Mouse (Mus musculus): Measurements from ENCODE around the gene C5ar2. TPM values are rescaled to one million over a fixed set of nuclear protein-coding genes. Genes with fewer than 3 reads are reported as not detected.
"Not testable (repeated sequence)": the region's sequence is repeated elsewhere in the genome, so short reads cannot be mapped to it uniquely, and the experiment has no call there.

Gene C5ar2
- polyA plus RNA-seq, 1 experiment from 2014 or later, result 0.15 TPM

DNA sequence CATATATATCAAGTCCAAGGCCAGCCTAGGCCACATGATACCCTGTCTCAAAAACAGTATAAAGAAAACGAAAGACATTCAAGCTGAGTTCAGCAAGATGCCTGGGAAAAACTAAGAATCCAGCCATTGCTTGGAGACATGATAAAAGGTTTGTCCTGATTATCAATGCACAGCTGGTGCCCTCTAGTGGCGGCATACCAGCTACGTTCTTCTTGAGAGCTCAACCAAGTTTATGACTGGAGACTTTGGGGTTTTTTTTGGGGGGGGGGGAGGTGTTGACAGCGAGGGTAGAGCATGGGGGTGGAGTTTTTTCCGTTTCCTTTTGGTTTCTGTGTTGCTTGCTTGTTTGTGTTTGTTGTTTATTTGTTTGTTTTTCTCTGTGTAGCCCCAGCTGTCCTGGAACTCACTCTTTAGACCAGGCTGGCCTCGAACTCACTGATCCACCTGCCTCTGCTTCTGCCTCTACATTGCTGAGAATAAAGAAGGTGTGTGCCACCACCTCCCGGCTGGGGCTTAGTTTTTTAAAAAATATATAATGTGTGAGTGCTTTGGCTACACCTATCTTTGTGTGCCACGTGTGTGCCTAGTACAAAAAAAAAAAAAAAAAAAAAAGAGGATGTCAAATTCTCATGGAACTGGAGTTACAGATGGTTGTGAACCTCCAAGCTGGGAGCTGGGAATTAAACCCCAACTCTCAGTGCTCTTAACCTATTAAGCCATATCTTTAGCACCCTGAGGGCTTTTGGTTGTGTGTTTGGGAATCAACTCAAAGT, 19.2 kb upstream of the C5ar2 start:
- no peak overlapping the region for H3K4me3 ChIP-seq (ENCODE audit: low read length)
- H3K9ac ChIP-seq (ENCODE audit: low read depth, low read length), result no peak overlapping the region
- H3K27me3 ChIP-seq (replicated peaks; ENCODE audit: control insufficient read depth, insufficient read depth, low read length), result no peaks in the 10 kb centered on the region
- no peak for ATAC-seq
- 0 out of 2 replicates have a peak, but pooled peaks cover 5% of the 10 kb centered on the region for H3K9me3 ChIP-seq (ENCODE audit: control insufficient read depth, low read length)
- no peak overlapping the region for H3K27ac ChIP-seq (ENCODE audit: low read length)
- no peaks in the 10 kb centered on the region for H3K4me1 ChIP-seq (ENCODE audit: control insufficient read depth, insufficient read depth, low read length)
- H3K4me2 ChIP-seq (ENCODE audit: low read depth, low read length), result no peak overlapping the region
- no peaks in the 10 kb centered on the region for H3K36me3 ChIP-seq (ENCODE audit: control insufficient read depth, insufficient read depth, low read length)
- 26% methylated on average over 8 of the region's 8 CpGs for WGBS

DNA sequence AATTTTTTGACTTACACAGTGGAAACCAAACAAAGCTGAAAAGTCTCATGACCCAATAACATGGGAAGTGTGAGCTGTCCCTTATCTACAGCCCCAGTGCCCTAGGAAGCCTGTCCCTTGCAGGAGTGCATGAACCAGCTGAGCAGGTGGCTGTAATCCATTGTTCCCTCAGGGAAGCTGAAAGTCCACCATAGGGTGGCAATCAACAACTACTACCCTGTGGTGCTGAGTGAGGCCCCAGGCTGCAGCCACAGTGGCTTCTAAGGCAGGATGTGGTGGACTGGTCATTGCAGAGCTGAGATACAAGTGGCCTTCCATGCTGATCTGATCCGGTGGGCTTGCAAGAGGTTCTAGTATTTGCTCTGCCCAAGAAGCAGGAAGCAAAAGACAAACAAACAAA, 17.1 kb upstream of the C5ar2 start:
- Histone ChIP-seq H3K9ac (ENCODE audit: low read depth, low read length) (no peak overlapping the region), H3K4me2 (ENCODE audit: low read depth, low read length) (no peak overlapping the region), H3K9me3 (ENCODE audit: control insufficient read depth, low read length) (0 out of 2 replicates have a peak, but pooled peaks cover 5% of the 10 kb centered on the region), H3K4me3 (ENCODE audit: low read length) (no peak overlapping the region), H3K4me1 (ENCODE audit: control insufficient read depth, insufficient read depth, low read length) (no peaks in the 10 kb centered on the region), H3K27me3 (replicated peaks; ENCODE audit: control insufficient read depth, insufficient read depth, low read length) (no peaks in the 10 kb centered on the region), H3K36me3 (ENCODE audit: control insufficient read depth, insufficient read depth, low read length) (no peaks in the 10 kb centered on the region), H3K27ac (ENCODE audit: low read length) (no peak overlapping the region; the same call in 1 of the 2 replicates)
- peak; percentile 90 for ATAC-seq
- 67% methylated on average over 1 of the region's 1 CpGs for WGBS

DNA sequence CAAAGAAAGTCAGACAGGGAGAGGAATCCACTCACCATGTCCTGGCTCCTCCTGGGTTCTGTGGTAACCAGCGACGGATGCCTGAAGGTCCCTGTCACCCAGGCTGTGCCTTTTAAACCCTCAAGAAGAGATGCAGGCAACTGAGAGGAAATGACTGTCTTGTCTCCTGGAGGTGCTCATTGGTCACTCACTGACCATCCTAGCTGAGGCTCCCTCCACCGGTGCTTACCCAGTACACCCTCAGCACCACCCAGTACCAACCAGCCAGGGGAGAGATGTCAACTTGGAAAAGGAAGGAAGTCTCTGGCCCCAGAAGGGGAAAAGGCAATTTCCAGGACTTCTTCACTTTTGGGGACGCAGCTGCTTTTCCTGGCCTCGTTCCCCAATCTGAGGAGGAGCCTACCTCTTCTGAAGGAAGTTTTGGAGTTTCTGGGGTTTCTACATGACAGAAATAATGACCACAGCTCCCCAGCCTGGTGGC, 15.2 kb upstream of the C5ar2 start, which contains the start of gene C5ar1:
C5ar1 (minus strand) TSS at position 431 of the 481 bp plus-strand sequence.
- Histone ChIP-seq H3K36me3 (ENCODE audit: control insufficient read depth, insufficient read depth, low read length) (no peaks in the 10 kb centered on the region), H3K9me3 (ENCODE audit: control insufficient read depth, low read length) (no peaks in the 10 kb centered on the region), H3K4me1 (ENCODE audit: control insufficient read depth, insufficient read depth, low read length) (no peaks in the 10 kb centered on the region), H3K9ac (ENCODE audit: low read depth, low read length) (no peak within 1 kb of the TSS), H3K27ac (ENCODE audit: low read length) (no peak within 1 kb of the TSS), H3K4me3 (ENCODE audit: low read length) (no peak within 1 kb of the TSS), H3K27me3 (replicated peaks; ENCODE audit: control insufficient read depth, insufficient read depth, low read length) (no peaks in the 10 kb centered on the region), H3K4me2 (ENCODE audit: low read depth, low read length) (no peak within 1 kb of the TSS)
- no peak for ATAC-seq
- 81% methylated on average over 5 of the region's 5 CpGs for WGBS

DNA sequence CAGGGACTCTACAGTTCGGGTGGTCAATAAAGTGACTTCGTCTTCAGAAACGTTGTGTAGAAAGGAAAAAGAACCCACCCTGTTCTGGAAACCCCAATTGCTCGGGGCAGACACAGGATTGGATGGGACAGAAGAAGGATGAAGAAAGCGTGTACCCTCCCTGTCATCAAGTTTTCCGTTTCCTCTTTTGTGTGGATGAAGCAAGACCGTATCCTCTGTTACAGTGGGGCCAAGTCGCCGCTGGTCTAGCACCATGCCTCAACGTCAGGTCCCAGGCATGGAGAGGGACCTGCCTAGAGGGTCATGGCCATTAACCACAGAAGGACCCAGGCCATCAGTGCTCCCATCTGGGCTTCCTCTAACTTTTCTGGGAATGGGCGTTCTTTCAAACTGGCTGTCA, 13.9 kb upstream of the C5ar2 start:
- Histone ChIP-seq H3K4me2 (ENCODE audit: low read depth, low read length) (no peak overlapping the region), H3K27ac (ENCODE audit: low read length) (no peak overlapping the region), H3K9ac (ENCODE audit: low read depth, low read length) (no peak overlapping the region), H3K9me3 (ENCODE audit: control insufficient read depth, low read length) (no peaks in the 10 kb centered on the region), H3K36me3 (ENCODE audit: control insufficient read depth, insufficient read depth, low read length) (no peaks in the 10 kb centered on the region), H3K27me3 (replicated peaks; ENCODE audit: control insufficient read depth, insufficient read depth, low read length) (no peaks in the 10 kb centered on the region), H3K4me3 (ENCODE audit: low read length) (no peak overlapping the region), H3K4me1 (ENCODE audit: control insufficient read depth, insufficient read depth, low read length) (no peaks in the 10 kb centered on the region)
- WGBS, result 87% methylated on average over 11 of the region's 11 CpGs
- ATAC-seq, result no peak

DNA sequence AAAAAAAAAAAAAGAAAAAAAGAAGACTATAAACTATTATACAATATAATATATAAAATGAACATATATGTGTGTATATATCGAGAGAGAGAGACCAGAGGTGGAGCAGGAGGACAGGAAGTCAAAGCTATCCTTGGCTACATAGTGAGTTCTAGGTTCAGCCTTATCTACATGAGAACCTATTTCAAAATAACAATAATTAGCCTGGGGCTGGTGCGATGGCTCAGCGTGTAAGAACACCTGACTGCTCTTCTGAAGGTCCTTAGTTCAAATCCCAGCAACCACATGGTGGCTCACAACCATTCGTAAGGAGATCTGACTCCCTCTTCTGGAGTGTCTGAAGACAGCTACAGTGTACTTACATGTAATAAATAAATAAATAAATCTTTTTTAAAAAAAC, 12.0 kb upstream of the C5ar2 start:
- H3K36me3 ChIP-seq (ENCODE audit: control insufficient read depth, insufficient read depth, low read length); H3K27me3 ChIP-seq (replicated peaks; ENCODE audit: control insufficient read depth, insufficient read depth, low read length): not testable (repeated sequence)
- WGBS, result 79% methylated on average over 4 of the region's 4 CpGs

DNA sequence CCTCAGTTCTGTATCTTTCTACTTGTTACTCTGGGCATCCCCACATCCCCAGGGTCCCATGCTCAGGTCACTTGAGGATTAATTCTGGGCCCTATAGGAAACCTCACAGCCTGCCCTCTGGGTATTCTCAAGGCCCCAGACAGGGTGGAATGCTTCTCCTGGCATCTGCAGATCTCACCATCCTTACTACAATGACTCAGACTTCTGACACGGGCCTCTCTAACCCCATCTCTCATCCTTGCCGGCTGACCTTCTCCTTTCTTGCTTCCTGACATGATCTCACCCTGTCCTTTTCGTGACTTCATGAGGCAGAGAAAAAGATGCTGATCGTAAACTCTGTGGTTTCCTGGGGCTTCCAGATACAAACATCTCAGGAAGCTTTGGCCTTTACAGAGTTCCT, 10.2 kb upstream of the C5ar2 start:
- H3K27me3 ChIP-seq (replicated peaks; ENCODE audit: control insufficient read depth, insufficient read depth, low read length), result no peaks in the 10 kb centered on the region
- no peaks in the 10 kb centered on the region for H3K9me3 ChIP-seq (ENCODE audit: control insufficient read depth, low read length)
- ATAC-seq, result no peak
- H3K36me3 ChIP-seq (ENCODE audit: control insufficient read depth, insufficient read depth, low read length), result no peaks in the 10 kb centered on the region
- no peak overlapping the region for H3K27ac ChIP-seq (ENCODE audit: low read length)
- H3K4me3 ChIP-seq (ENCODE audit: low read length), result no peak overlapping the region
- no peak overlapping the region for H3K9ac ChIP-seq (ENCODE audit: low read depth, low read length)
- no peaks in the 10 kb centered on the region for H3K4me1 ChIP-seq (ENCODE audit: control insufficient read depth, insufficient read depth, low read length)
- H3K4me2 ChIP-seq (ENCODE audit: low read depth, low read length), result no peak overlapping the region
- 37% methylated on average over 4 of the region's 4 CpGs for WGBS

More for the DNA sequence above, 12.0 kb upstream of the C5ar2 start:
- not testable (repeated sequence) for H3K4me2 ChIP-seq (ENCODE audit: low read depth, low read length); H3K9me3 ChIP-seq (ENCODE audit: control insufficient read depth, low read length); H3K9ac ChIP-seq (ENCODE audit: low read depth, low read length); H3K4me3 ChIP-seq (ENCODE audit: low read length); H3K27ac ChIP-seq (ENCODE audit: low read length); H3K4me1 ChIP-seq (ENCODE audit: control insufficient read depth, insufficient read depth, low read length); ATAC-seq

DNA sequence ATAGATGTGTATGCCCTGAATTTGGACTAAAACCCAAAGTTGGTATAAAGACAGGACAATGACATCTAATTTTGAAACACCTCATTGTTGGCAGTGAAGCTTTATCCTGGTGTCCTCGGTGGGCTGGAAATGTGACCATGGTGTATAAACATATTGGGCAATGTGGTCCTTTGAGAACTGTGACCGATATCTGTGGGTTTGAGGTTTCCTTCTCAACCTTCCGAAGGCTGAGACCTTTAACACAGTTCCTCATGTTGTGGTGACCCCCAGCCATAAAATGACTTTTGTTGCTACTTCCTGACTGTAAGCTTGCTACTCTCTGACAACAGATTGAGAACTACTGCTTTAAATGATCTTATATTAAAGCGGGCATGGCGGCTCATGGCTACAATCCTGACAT, 6.7 kb upstream of the C5ar2 start:
- Histone ChIP-seq H3K4me3 (ENCODE audit: low read length) (no peak overlapping the region), H3K4me2 (ENCODE audit: low read depth, low read length) (no peak overlapping the region), H3K9me3 (ENCODE audit: control insufficient read depth, low read length) (no peaks in the 10 kb centered on the region), H3K36me3 (ENCODE audit: control insufficient read depth, insufficient read depth, low read length) (no peaks in the 10 kb centered on the region), H3K27me3 (replicated peaks; ENCODE audit: control insufficient read depth, insufficient read depth, low read length) (no peaks in the 10 kb centered on the region), H3K9ac (ENCODE audit: low read depth, low read length) (no peak overlapping the region), H3K27ac (ENCODE audit: low read length) (no peak overlapping the region), H3K4me1 (ENCODE audit: control insufficient read depth, insufficient read depth, low read length) (no peaks in the 10 kb centered on the region)
- ATAC-seq, result no peak
- 78% methylated on average over 5 of the region's 5 CpGs for WGBS

DNA sequence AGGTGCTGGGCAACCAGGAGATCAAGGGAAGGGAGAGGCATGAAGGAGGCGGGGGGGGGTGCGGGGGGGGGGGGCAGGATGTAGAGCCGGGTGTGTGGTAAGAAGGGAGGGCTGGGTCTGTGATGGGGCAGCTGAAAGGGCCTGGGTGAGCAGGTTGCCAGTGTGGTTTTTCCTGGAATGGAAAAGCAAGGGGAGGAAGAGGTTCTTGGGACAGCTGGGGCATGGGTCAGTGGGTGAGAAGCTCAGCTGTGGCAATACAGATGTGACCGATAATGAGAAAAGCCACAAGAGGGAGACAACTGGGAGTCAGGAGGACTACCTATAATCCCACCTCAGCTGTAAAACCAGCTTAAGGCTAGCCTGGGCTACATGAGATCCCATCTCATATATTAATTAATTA, 2.0 kb upstream of the C5ar2 start:
- H3K4me1 ChIP-seq (ENCODE audit: control insufficient read depth, insufficient read depth, low read length), result no peaks in the 10 kb centered on the region
- H3K27ac ChIP-seq (ENCODE audit: low read length), result no peak overlapping the region
- H3K9me3 ChIP-seq (ENCODE audit: control insufficient read depth, low read length), result no peaks in the 10 kb centered on the region
- no peak overlapping the region for H3K4me2 ChIP-seq (ENCODE audit: low read depth, low read length)
- WGBS, result 33% methylated on average over 2 of the region's 4 CpGs
- H3K9ac ChIP-seq (ENCODE audit: low read depth, low read length), result no peak overlapping the region
- H3K36me3 ChIP-seq (ENCODE audit: control insufficient read depth, insufficient read depth, low read length), result no peaks in the 10 kb centered on the region
- no peaks in the 10 kb centered on the region for H3K27me3 ChIP-seq (replicated peaks; ENCODE audit: control insufficient read depth, insufficient read depth, low read length)
- no peak for ATAC-seq
- no peak overlapping the region for H3K4me3 ChIP-seq (ENCODE audit: low read length)

DNA sequence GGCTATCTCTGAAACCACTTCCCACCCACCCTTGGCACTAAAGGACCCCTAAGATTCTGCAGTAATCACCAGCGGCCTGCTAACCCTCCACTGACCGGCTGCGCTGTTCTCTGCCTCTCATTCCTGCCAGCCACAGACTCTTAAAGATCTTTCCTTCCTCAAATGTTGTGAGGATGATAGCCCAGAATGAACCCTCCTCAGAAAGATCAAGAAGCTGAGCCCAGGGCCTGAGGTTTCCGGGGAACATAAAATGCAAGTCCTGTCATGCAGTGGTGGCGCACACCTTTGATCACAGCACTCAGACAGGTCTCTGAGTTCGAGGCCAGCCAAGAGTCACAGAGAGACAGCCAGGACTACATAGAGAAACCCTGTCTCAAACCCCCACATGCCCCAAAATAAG, 1.8 kb downstream of the C5ar2 start:
- no peaks in the 10 kb centered on the region for H3K4me1 ChIP-seq (ENCODE audit: control insufficient read depth, insufficient read depth, low read length)
- no peak for ATAC-seq
- H3K36me3 ChIP-seq (ENCODE audit: control insufficient read depth, insufficient read depth, low read length), result no peaks in the 10 kb centered on the region
- no peak overlapping the region for H3K4me2 ChIP-seq (ENCODE audit: low read depth, low read length)
- H3K9ac ChIP-seq (ENCODE audit: low read depth, low read length), result no peak overlapping the region
- H3K27ac ChIP-seq (ENCODE audit: low read length), result no peak overlapping the region
- no peaks in the 10 kb centered on the region for H3K9me3 ChIP-seq (ENCODE audit: control insufficient read depth, low read length)
- 85% methylated on average over 6 of the region's 6 CpGs for WGBS
- no peak overlapping the region for H3K4me3 ChIP-seq (ENCODE audit: low read length)
- H3K27me3 ChIP-seq (replicated peaks; ENCODE audit: control insufficient read depth, insufficient read depth, low read length), result no peaks in the 10 kb centered on the region

DNA sequence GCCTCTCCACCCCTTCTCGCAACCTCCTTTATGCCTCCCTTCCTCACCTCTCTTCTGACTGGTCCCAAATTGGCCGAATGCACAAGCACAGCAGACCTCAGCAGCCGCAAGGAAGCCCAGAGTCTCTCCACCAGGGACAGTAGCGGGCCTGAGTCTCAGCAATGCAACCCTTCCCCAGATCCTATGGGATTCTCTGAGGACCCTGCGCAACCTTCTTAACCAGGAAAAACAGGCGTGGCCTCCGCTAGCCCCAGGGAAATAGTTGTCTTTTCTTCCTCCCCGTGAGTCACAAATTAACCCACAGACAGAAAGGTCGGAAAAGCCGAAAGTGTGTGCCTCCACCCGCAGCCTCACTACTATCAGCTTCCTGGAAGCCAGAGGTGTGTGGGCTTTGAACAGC, 2.2 kb downstream of the C5ar2 start:
- H3K4me1 ChIP-seq (ENCODE audit: control insufficient read depth, insufficient read depth, low read length), result no peaks in the 10 kb centered on the region
- H3K27me3 ChIP-seq (replicated peaks; ENCODE audit: control insufficient read depth, insufficient read depth, low read length), result no peaks in the 10 kb centered on the region
- no peak overlapping the region for H3K4me2 ChIP-seq (ENCODE audit: low read depth, low read length)
- no peaks in the 10 kb centered on the region for H3K36me3 ChIP-seq (ENCODE audit: control insufficient read depth, insufficient read depth, low read length)
- no peak overlapping the region for H3K27ac ChIP-seq (ENCODE audit: low read length)
- H3K9ac ChIP-seq (ENCODE audit: low read depth, low read length), result no peak overlapping the region
- H3K4me3 ChIP-seq (ENCODE audit: low read length), result no peak overlapping the region
- no peak for ATAC-seq
- H3K9me3 ChIP-seq (ENCODE audit: control insufficient read depth, low read length), result no peaks in the 10 kb centered on the region
- WGBS, result 54% methylated on average over 11 of the region's 11 CpGs
